Mouse (Mus musculus) megakaryocyte, embryonic 14.5 days (primary cell): ENCODE data around the gene Rnf114.

Experiments used
- FLI1 ChIP-seq: IDR thresholded peaks from 2 replicates; pipeline ENCODE4 v1.6.1; 2012; ENCODE audit warnings: low read length, inconsistent platforms, mixed read lengths
- GATA1 ChIP-seq: IDR thresholded peaks from 3 replicates; pipeline ENCODE4 v1.6.1; 2012; ENCODE audit warnings: mixed read lengths, low read length, inconsistent platforms, borderline replicate concordance

- no peak for TF ChIP-seq GATA1
- TF ChIP-seq FLI1 = no peak
Observed at GRCm38 (mm10) chr2:167503253-167503895, 10.9 kb downstream of the Rnf114 start.
